Mouse (Mus musculus) T-helper 17 cell (primary cell): ENCODE measurements around the gene Gm10842.

ENCODE experiments used
- in situ Hi-C, 2 experiments: fragments of 300-600 bp; cut with MboI, MseI; formaldehyde crosslinking; loops; 1 replicate in 1 of 2; 2 replicates in 1 of 2; pipeline ENCODE4 v1.15.1; 2025; ENCODE audit warnings: high pct_unique_total_duplicates in 2 of 2

Gene Gm10842

GRCm38 (mm10) chr11:105152357-105152899 is 5.7 kb downstream of the Gm10842 start:
- in situ Hi-C loops: no loop called here

DNA sequence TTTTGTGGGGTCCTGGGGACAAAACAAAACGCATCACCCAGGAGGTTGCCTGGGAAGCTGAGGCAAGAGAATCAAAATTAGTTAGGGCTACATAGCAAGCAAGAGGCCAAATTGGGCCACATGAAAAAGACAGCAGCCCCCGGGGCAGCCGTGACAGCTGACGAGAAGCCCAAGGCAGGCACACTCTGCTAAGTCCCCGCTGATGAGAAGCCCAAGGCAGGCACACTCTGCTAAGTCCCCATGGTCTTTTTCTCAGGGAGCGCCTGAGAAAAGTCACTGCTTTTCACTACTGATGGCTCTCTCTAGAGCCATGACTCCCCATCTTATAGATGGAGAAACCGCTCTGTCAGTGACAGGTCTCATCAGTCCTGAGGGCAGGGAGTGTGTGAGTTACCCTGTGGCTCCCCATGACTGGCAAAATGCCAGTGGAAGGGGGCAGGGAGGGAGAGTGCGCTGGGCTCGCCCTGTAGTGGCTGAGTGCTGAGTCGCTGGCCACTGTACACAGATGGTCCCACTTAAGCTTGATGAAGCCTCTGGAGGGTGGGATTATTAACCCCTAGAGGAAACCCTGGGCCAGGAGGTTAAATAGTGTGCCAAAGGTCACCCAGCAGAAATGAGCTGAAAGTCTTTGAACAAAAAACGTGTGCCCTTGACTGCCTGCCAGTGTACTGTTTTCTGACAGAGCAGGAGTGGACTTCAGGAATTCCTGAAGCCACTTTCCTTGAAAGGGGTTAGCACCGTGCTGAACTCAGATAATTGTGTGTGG is 6.6 kb downstream of the Gm10842 start:
- in situ Hi-C loops: no loop called here

GRCm38 (mm10) chr11:105155915-105156314 is 9.2 kb downstream of the Gm10842 start:
- in situ Hi-C loops: no loop called here

DNA sequence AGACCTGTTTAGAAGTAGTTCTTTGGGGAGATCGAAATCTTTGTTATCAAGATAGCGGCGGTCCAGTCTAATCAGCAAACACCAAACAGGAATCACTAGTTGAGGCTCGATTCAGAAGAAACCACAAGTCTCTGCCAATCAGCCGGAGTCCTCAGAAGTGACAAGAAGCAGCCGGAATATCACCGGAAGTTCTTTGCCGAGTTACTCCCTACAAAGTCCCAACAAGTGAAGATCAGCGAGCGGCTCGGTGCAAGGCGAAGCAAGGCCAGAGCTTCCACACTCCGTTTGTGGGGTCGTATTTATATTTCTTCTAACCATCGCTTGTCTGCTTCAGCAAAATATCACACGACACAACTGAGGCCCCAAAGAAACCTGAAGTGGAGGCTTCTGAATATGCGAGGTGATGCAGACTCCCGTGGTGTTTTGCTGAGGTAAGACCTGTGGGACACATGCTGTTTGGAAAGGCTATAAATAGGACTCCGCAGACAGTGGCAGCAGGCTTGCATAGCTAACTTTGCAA is 10.1 kb downstream of the Gm10842 start:
- in situ Hi-C loops: no loop called here

DNA sequence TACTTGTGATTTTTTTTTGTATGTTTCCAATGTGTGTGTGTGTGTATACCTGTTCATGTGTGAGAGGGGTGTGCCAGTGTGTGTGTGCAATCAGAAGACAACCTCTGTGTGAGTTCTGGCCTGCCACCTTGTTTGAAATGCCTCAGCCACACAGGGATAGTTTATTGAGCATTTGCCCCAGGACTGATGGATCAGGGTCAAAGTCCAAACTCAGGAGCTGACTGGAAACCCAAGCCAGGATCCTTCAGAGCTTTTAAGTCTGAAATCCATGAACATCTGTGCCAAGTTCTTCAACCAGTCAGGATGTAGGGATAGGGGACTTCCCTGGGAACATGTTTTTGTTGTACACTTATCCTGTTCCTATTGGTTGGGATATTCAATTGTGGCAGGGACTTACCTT is 11.4 kb downstream of the Gm10842 start:
- in situ Hi-C loops: no loop called here

DNA sequence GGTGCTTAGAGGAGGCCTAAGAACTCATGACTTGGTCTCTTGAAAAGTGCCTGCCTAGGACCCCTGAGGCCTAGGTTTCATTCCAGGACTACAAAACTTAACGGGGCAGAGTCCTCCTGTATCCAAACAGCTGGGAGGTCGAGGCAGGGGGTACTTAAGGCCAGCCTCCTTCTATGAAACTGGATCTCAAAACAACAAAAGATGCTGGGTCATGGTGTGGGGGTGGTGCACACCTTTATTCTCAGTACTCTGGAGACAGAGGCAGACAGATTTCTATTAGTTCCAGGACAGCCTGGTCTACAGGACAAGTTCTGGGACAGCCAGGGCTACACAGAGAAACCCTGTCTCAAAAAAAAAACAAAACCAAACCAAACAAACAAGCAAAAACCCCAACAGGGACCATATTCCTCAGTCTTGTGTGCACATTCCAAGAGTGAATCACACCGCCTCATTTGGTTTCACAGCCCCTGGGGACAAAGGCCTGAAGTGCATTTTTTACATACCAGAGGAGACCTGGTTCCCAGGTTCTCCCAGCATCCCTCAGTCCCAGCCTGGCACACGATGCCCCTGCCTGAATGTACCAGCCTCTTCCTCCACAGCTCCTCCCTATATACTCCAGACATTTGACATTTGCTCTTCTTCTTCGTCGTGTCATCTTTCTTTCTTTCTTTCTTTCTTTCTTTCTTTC is 13.1 kb downstream of the Gm10842 start:
- in situ Hi-C loops: no loop called here

GRCm38 (mm10) chr11:105161411-105161810 is 14.7 kb downstream of the Gm10842 start:
- in situ Hi-C loops: no loop called here

DNA sequence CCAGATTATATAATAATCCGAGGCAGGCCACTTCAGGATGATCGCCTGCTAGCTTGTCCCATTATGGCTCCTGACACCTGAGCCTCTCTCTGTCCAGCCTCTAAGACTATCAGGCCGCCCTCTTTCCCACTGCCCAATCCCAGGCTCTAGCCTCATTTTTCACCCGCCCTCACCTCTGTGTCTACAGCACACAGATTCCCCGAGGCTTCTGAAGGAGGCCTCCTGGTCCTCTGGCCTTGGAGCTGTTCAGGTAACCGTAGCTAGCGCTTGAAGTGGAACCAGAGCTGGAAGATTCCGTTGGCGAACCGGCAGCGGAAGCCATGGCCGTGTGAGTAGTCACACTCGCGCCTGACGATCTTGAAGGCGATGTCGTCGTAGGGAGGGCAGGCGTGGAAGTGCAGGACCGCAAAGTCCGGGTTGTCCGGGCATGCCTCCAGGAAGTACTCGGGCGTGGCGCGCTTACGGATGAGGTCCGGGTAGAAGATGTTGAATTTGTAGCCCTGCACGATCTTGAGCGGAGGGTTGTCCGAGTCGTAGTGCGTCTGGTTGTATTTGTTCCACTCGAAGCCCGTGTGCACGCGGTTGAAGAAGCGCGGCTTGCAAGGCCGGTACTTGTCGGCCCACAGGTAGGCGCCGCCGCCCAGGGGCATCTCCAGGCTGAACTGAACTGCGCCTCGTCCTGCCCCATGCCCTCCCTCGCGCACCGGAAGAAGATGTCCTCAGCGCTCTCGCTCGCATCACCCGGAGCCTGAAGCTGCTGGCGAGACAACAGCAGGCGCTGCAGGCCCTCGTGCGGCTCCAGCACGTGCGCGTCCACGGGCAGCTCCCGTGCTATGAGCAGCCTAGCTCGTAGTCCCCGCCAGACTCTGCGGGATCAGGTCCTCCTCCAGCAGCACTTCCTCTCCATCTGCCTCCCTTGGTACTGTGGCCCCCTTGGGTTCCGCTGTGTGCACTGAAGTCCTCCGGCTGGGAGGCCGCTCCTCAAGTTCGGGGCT is 18.1 kb downstream of the Gm10842 start:
- in situ Hi-C loops: no loop called here

- in situ Hi-C loops: no loop called here
These were observed 20.1 kb downstream of the Gm10842 start for GRCm38 (mm10) chr11:105166780-105167179.

- in situ Hi-C loops: no loop called here
These were observed 31.8 kb downstream of the Gm10842 start, which contains the start of gene Tlk2 for GRCm38 (mm10) chr11:105178516-105178915. TSS of gene Tlk2 (plus strand) at chr11:105178807.

DNA sequence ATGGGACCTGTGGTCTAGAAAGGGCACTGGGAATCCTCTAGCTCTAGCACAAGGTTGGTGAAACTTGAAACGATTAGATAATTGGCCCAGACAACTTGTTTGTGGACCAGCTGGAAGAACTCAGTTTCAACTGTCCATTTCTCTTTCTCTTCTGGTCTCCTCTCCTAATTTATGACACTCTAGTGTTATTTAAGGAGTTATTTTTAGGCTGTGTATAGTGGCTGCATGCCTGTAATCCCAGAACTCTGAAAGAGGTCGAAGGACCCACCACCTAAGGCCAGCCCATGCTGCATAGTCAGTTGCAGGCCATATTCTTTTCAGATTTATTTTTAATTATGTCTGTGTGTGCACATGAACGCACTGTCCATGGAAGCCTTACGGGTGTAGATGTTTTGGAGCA is 32.8 kb downstream of the Gm10842 start:
- in situ Hi-C loops: no loop called here

GRCm38 (mm10) chr11:105180471-105181091 is 33.9 kb downstream of the Gm10842 start:
- in situ Hi-C loops: loop anchor here in 1 of 2 experiments (5.0 kb wide), 1 partner anchor 48 kb away; no protein-coding TSS in a partner anchor

DNA sequence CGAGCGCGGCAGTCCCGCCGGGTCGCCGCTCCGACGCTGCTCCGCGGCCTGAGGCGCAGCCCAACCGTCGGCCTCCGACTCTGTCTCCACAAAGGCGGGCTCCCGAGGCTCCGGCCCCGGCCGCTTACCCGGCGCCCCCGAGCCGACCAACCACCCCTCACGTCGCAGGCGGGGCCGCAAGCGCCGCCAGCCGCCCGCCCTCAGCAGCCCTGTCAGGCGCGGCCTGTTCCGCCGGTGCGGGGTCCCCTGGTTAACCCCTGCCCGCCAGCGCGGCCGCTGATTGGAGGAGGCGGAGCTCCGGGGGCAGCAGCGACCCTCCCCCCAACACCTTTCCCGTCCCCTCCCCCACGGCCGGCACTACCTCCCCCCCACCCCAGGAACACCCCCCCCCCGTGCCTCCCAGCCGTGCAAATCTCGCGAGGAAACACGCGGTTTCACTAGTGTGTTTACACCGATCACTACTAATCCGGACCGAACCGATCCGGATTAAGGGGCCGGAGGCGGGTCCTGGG is 34.5 kb downstream of the Gm10842 start:
- in situ Hi-C loops: loop anchor here in 1 of 2 experiments (5.0 kb wide), 1 partner anchor 49 kb away; no protein-coding TSS in a partner anchor

DNA sequence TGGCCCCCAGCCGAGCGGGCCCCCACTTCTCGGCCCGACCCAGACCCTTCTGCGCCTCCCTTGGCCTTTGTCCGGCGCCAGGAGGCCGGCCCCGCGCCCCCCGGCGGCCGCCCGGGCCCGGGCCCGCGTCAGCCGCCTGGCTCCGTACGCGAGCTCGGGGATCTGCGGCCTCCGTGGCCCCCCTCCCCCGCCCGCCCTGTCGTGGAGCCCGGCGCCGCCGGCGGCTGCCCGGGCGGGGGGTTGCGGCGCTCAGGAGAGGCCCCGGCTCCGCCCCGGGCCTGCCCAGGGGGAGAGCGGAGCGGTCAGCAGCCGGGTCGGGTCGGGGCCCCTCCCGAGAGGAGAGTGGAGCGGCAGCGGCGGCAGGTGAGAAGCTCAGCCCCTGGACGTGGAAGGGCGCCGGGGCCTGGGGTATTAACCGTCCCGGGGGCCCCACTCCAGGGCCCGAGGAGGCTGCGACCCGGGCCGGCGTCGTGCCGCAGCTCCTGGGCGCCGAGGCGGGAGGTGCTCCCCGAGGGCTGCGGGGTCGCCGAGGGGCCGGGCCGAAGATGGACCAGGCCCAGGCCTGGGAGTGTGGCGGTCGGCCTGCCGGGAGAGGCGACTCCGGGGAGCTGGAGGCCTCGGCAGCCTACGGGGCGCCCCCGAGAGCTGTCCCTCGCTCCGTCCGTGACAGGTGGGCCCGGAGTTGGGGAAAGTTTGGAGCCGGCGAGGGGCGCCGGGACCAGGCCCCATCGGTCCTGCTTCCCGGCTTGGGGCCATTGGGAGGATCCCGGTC is 35.2 kb downstream of the Gm10842 start:
- in situ Hi-C loops: loop anchor here in 1 of 2 experiments (5.0 kb wide), 1 partner anchor 50 kb away; no protein-coding TSS in a partner anchor

GRCm38 (mm10) chr11:105182461-105182855 is 35.8 kb downstream of the Gm10842 start:
- in situ Hi-C loops: loop anchor here in 1 of 2 experiments (5.0 kb wide), 1 partner anchor 50 kb away; no protein-coding TSS in a partner anchor

DNA sequence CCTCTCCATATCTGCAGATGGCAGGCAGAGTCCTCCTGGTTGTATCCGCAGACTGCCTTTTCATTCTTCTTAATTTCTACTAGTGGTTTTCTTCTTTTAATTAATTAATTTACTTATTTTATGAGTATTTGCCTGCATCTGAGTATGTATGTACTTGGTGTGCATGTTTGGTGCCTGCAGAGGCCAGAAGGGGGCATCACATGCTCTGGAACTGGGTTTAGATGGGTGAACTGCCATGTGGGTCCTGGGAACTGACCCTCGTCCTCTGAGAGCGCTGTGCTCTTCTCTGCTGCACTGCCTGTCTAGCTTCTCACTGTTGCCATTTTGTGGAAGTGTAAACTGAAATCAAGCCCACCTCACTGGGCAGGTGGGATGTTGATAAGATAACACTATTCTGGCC is 38.0 kb downstream of the Gm10842 start:
- in situ Hi-C loops: loop anchor here in 1 of 2 experiments (5.0 kb wide), 1 partner anchor 52 kb away; no protein-coding TSS in a partner anchor

- in situ Hi-C loops: no loop called here
These were observed 45.5 kb downstream of the Gm10842 start for GRCm38 (mm10) chr11:105192186-105192585.
